Mouse (Mus musculus) limb, embryonic 13.5 days (tissue): Measurements from ENCODE around the gene Mprip. TPM values are rescaled to one million over a fixed set of nuclear protein-coding genes. Genes with fewer than 3 reads are reported as not detected.
"Not testable (repeated sequence)": the region's sequence is repeated elsewhere in the genome, so short reads cannot be mapped to it uniquely, and the experiment has no call there.

ENCODE experiments used
- ATAC-seq: fragments of 200-750 bp; cut with Nextera tagmentation; 2 replicates; pipeline ENCODE4 v1.8.0; 2017; ENCODE audit warnings: low read depth, moderate number of reproducible peaks, moderate TSS enrichment; ENCODE audit not compliant: low FRiP score
- H3K27ac ChIP-seq: fragments of 300-500 bp; sonication (generic); 2 replicates; pipeline ENCODE4 v1.5.1; 2015; ENCODE audit warnings: inconsistent platforms, mild to moderate bottlenecking, moderate library complexity
- H3K27me3 ChIP-seq: fragments of 300-500 bp; sonication (generic); 2 replicates; pipeline ENCODE4 v1.6.1; 2015; ENCODE audit warnings: mild to moderate bottlenecking, inconsistent platforms
- H3K36me3 ChIP-seq: fragments of 300-500 bp; sonication (generic); 2 replicates; pipeline ENCODE4 v1.6.1; 2015; ENCODE audit warnings: inconsistent platforms, mild to moderate bottlenecking, moderate library complexity
- H3K4me1 ChIP-seq: fragments of 300-500 bp; sonication (generic); 2 replicates; pipeline ENCODE4 v1.6.1; 2015; ENCODE audit warnings: inconsistent platforms
- H3K4me2 ChIP-seq: fragments of 300-500 bp; sonication (generic); replicated peaks from 2 replicates; pipeline ENCODE4 v1.6.1; 2015; ENCODE audit warnings: inconsistent platforms, mild to moderate bottlenecking, moderate library complexity
- H3K4me3 ChIP-seq: fragments of 300-500 bp; sonication (generic); 2 replicates; pipeline ENCODE4 v1.5.1; 2015; ENCODE audit warnings: moderate library complexity, mild to moderate bottlenecking, inconsistent platforms
- H3K9ac ChIP-seq: fragments of 300-500 bp; sonication (generic); 2 replicates; pipeline ENCODE4 v1.6.1; 2015; ENCODE audit warnings: mild to moderate bottlenecking, inconsistent platforms
- H3K9me3 ChIP-seq: fragments of 300-500 bp; sonication (generic); 2 replicates; pipeline ENCODE4 v1.6.1; 2016; ENCODE audit warnings: inconsistent platforms
- WGBS: fragments of 180-500 bp; shearing (Covaris S2); methylation state at CpG from one replicate; pipeline ENCODE4 v1.1.7; 2015; 5-methylcytosine and 5-hydroxymethylcytosine counted together
- polyA plus RNA-seq: library from polyadenylated mRNA; unstranded; fragments of >200 nt; fragmentation: Nextera tagmentation; extraction: Ambion mirVana; gene quantifications from 2 replicates; pipeline ENCODE4 v1.2.1, GENCODE M21; 2015

Gene Mprip
- polyA plus RNA-seq, 1 experiment from 2014 or later: 40.7 TPM

DNA sequence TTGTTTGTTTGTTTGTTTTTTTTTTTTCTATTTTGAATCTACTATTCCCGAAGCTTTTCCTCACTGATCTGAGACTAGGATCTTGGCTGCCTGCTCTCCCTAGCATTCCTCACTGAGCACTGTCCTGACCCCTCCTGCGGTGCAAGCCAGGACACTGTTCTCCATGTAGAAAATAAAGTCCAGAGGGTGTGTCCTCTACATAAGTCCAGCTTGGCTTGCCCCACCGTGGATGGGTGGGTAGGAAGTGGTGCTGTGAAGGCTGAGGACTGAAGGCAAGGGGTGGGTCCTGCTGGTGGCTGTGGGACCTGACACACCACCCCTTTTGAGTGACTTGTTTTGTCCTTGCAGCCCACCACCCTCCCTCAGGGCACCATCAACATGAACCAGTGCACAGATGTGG, 66.1 kb downstream of the Mprip start:
- no peaks in the 10 kb centered on the region for H3K9me3 ChIP-seq

DNA sequence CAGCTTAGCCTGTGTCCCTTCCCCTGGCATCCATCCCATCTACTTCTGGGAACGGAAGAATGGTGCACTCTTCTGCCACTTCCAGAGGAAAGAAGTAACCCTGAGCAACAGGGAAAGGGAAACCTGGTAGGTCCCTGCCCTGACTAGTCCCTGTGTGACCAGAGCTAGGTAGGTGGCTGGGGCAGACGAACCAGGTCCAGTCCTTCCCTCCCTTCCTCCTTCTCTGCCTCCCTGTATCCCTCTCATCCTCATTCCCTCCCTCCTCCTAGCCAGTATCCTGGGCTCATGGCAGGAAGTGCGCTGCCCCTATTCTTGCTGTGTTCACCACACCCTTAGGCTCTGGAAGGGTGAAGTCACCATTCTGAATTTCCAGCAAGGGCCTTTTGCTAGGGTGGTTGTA, 70.7 kb downstream of the Mprip start:
- 87% methylated on average over 3 of the region's 3 CpGs for WGBS
- Histone ChIP-seq H3K9ac (no peak overlapping the region), H3K4me2 (no peak overlapping the region), H3K4me3 (no peak overlapping the region), H3K36me3 (peaks cover 80% of the 10 kb centered on the region), H3K4me1 (no peaks in the 10 kb centered on the region), H3K27me3 (no peaks in the 10 kb centered on the region), H3K27ac (no peak overlapping the region), H3K9me3 (no peaks in the 10 kb centered on the region)
- no peak for ATAC-seq

More for the DNA sequence above, 66.1 kb downstream of the Mprip start:
- ATAC-seq: no peak
- H3K27me3 ChIP-seq: no peaks in the 10 kb centered on the region
- H3K4me1 ChIP-seq: no peaks in the 10 kb centered on the region
- no peak overlapping the region for H3K27ac ChIP-seq
- no peak overlapping the region for H3K4me3 ChIP-seq
- H3K9ac ChIP-seq: no peak overlapping the region
- peaks cover 48% of the 10 kb centered on the region for H3K36me3 ChIP-seq
- WGBS: 89% methylated on average over 3 of the region's 3 CpGs
- H3K4me2 ChIP-seq: no peak overlapping the region

DNA sequence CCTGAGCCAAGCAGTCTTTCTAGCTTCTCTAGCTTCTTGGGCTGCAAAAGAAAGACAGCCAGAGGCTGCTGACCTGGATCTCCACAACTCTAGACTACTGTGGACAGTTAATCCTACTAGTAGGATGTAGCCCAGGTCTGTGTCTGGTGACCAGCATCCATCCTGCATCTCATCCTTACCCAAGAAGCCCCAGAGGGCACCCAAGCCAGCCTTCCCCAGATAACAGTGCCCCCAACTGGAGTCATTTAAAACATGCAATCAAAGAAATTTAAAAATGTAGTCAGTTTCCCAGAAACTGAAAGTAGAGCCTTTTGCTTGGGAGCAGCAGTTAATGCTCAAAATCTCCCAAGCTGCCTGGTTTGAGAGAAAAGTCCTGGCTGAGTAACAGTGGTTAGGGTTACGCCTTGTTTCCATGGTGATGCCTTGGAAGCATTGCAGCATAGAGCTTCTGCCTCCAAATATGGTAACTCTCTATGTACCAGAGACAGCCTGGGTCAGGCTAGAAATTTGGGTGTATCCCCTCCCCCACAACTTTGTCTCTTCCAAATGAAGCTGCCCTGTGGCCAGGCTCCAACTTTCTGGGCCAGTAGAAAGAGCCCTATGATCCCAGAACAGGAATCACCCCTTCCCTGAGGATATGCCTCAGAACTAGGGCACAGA, 71.4 kb downstream of the Mprip start:
- 91% methylated on average over 1 of the region's 1 CpGs for WGBS
- H3K4me1 ChIP-seq: no peaks in the 10 kb centered on the region
- H3K9me3 ChIP-seq: no peaks in the 10 kb centered on the region
- H3K27me3 ChIP-seq: no peaks in the 10 kb centered on the region
- H3K4me3 ChIP-seq: no peak overlapping the region
- ATAC-seq: no peak
- no peak overlapping the region for H3K4me2 ChIP-seq
- no peak overlapping the region for H3K27ac ChIP-seq
- H3K9ac ChIP-seq: no peak overlapping the region
- peaks cover 83% of the 10 kb centered on the region for H3K36me3 ChIP-seq

DNA sequence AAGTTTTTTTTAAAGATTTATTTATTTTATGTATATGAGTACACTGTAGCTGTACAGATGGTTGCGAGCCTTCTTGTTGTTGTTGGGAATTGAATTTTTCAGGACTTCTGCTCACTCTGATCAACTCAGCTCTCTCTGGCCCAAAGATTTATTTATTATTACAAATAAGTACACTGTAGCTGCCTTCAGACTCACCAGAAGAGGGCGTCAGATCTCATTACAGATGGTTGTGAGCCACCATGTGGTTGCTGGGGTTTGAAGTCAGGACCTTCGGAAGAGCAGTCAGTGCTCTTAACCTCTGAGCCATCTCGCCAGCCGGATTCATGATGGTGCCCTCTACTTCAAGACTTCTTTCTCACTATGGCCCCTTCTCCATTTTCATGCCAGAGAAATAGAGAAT, 72.5 kb downstream of the Mprip start:
- not testable (repeated sequence) for H3K27me3 ChIP-seq, H3K9ac ChIP-seq, H3K4me3 ChIP-seq, H3K9me3 ChIP-seq, H3K4me1 ChIP-seq, ATAC-seq, H3K27ac ChIP-seq, H3K4me2 ChIP-seq
- 76% methylated on average over 5 of the region's 5 CpGs for WGBS
- peaks cover 84% of the 10 kb centered on the region for H3K36me3 ChIP-seq

DNA sequence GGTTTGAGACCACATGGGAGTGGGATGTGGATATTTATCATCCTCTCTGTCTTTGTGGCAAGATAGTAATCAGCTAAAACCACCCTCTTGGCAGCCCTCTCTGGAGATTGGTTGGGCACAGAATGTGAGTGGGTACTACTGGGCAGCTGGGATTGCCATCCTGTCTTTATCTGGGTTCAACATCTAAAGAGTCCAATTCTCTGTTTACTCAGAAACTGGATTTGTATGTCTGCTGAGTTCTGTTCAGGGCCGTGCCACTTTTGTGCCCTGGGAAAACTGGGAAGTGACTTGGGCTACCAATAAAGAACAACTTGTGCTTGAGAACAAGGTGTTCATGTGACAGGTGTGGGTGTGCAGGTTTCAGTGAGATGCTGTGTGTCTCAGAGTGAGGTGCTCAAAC, 73.2 kb downstream of the Mprip start:
- Histone ChIP-seq H3K4me2 (no peak overlapping the region), H3K9me3 (no peaks in the 10 kb centered on the region), H3K4me3 (no peak overlapping the region), H3K36me3 (peaks cover 84% of the 10 kb centered on the region), H3K9ac (no peak overlapping the region), H3K4me1 (no peaks in the 10 kb centered on the region), H3K27ac (no peak overlapping the region), H3K27me3 (no peaks in the 10 kb centered on the region)
- ATAC-seq: no peak
- 95% methylated on average over 1 of the region's 1 CpGs for WGBS

DNA sequence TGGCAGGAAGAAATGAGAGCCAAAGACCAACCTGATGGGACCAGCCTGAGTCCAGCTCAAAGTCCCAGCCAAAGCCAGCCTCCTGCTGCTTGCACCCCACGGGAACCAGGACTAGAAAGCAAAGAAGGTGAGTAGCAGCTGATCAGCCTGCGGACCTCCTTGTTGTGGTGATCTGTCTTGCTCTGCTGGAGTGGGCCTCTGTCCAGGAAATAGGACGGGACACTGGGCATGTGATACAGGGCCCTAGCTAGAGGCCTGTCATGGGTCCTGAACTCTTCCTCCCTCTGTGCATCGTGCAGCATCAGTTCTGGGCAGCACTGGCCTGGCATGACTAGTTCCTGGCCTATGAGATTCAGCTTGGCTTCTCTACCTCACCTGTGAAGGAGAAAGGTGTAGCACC, 74.8 kb downstream of the Mprip start:
- H3K9me3 ChIP-seq, H3K27ac ChIP-seq, ATAC-seq, H3K4me3 ChIP-seq, H3K4me1 ChIP-seq, H3K27me3 ChIP-seq, H3K9ac ChIP-seq, H3K4me2 ChIP-seq: not testable (repeated sequence)
- WGBS: 95% methylated on average over 4 of the region's 4 CpGs
- H3K36me3 ChIP-seq: peaks cover 85% of the 10 kb centered on the region

DNA sequence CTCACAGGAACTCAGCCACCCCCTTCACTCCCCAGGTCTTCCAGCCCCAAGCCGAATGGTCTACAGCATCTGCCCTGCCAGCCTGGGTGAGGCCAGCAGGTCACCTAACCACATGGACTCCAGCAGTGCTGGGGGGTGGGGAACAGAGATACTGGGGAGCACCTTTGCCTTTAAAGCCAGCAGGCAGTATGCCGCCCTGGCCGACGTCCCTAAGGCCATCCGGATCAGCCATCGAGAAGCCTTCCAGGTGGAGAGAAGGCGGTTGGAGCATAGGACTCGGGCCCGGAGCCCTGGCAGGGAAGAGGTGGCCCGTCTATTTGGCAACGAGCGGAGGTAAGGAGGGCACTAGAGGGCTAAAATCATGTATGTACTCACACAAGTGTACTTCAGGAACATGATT, 76.1 kb downstream of the Mprip start:
- no peak overlapping the region for H3K27ac ChIP-seq
- no peaks in the 10 kb centered on the region for H3K27me3 ChIP-seq
- 95% methylated on average over 12 of the region's 12 CpGs for WGBS
- no peak overlapping the region for H3K4me3 ChIP-seq
- no peak overlapping the region for H3K4me2 ChIP-seq
- H3K9me3 ChIP-seq: no peaks in the 10 kb centered on the region
- H3K9ac ChIP-seq: no peak overlapping the region
- H3K4me1 ChIP-seq: no peaks in the 10 kb centered on the region
- H3K36me3 ChIP-seq: peaks cover 85% of the 10 kb centered on the region
- no peak for ATAC-seq

DNA sequence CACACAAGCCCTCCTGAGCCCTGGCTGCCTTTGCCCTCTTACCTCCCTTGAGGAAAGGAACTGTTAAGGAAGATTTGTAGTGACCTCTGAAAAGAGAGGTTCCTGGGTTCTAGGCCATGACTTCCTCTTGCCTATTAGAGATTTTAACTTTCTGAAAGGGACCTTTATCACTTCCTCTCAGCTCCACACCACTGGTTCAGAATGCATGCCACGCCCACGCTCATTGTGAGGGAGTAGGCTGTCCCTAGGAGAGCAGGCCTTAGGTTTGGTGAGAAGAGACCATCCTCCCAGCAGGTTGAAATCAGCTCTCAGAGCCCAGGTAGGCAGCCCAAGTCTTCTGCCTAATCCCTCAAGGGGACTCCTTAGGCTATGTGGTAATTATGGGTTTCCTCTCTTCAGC, 78.9 kb downstream of the Mprip start:
- Histone ChIP-seq H3K36me3 (peaks cover 98% of the 10 kb centered on the region), H3K27me3 (no peaks in the 10 kb centered on the region), H3K9ac (no peak overlapping the region), H3K4me3 (no peak overlapping the region), H3K27ac (no peak overlapping the region), H3K9me3 (no peaks in the 10 kb centered on the region), H3K4me1 (no peaks in the 10 kb centered on the region), H3K4me2 (no peak overlapping the region)
- ATAC-seq: no peak
- WGBS: 93% methylated on average over 2 of the region's 2 CpGs

DNA sequence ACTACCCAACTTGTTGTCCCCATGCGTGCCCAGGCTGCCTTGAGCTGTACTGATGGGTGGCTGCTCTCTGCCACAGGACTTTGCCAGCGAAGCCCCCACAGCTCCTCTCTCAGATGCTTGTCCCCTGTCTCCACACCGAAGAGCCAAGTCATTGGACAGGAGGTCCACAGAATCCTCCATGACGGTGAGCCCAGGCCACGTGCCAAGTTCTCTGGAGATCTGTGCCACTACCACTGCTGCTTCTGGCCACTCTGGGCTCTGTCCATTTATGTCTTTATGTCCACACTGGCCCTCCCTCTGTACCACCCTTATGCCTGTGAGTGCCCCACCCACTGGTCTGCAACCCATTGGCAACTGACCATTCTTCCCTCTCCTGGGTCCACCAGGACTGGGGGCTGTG, 80.8 kb downstream of the Mprip start:
- 98% methylated on average over 5 of the region's 5 CpGs for WGBS
- Histone ChIP-seq H3K36me3 (peaks cover 90% of the 10 kb centered on the region), H3K4me2 (no peak overlapping the region), H3K27ac (no peak overlapping the region), H3K4me3 (no peak overlapping the region), H3K27me3 (no peaks in the 10 kb centered on the region), H3K9me3 (no peaks in the 10 kb centered on the region), H3K4me1 (no peaks in the 10 kb centered on the region), H3K9ac (no peak overlapping the region)
- ATAC-seq: no peak

DNA sequence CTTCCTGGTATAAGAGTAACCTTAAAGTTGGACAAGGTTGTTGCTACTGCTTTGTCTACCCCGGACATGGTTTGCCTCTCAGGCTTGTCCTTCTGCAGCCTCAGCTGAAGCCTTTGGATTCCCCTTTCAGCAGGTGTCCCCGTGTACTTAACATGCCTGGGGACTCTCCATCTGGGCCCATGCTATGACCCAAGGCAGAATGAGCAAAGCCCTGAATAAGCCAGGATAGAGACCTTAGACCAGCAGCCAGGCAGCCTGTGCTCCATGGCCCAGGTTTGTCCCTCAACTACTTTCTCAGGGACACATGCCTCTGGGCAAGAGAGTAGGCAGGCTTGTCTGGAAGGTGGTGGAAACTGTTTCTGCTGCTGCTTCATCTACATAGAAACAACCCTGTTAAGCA, 82.2 kb downstream of the Mprip start:
- no peak overlapping the region for H3K9ac ChIP-seq
- whole genome bisulfite sequencing: 88% methylated on average over 2 of the region's 2 CpGs
- H3K36me3 ChIP-seq: peaks cover 80% of the 10 kb centered on the region

DNA sequence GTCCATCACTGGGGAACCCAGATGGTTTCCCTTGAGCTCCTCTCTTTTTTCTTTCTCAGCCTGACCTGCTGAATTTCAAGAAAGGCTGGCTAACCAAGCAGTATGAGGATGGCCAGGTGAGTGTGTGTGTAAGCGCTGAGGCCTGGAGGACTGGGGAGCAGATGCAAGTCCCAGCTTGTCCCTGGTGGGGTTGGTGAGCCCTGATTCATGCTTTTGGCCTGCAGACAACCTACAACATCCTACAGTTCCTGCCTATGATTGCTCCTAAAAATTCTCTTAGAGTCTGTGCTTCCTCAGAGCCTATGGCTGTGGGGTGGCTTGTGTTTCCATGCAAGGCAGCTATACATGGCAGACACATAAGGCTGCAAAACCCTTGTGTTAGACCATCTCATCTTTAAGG, 82.6 kb downstream of the Mprip start:
- Histone ChIP-seq H3K4me1 (no peaks in the 10 kb centered on the region), H3K9me3 (no peaks in the 10 kb centered on the region), H3K27ac (no peak overlapping the region; the same call in 1 of the 2 replicates), H3K4me3 (no peak overlapping the region), H3K36me3 (peaks cover 80% of the 10 kb centered on the region), H3K4me2 (no peak overlapping the region), H3K9ac (no peak overlapping the region), H3K27me3 (no peaks in the 10 kb centered on the region)
- 83% methylated on average over 1 of the region's 1 CpGs for WGBS
- no peak for ATAC-seq

More for the DNA sequence above, 82.2 kb downstream of the Mprip start:
- H3K4me2 ChIP-seq: no peak overlapping the region
- H3K4me1 ChIP-seq: no peaks in the 10 kb centered on the region
- H3K4me3 ChIP-seq: no peak overlapping the region
- ATAC-seq: no peak
- H3K9me3 ChIP-seq: no peaks in the 10 kb centered on the region
- no peak overlapping the region; the same call in 1 of the 2 replicates for H3K27ac ChIP-seq
- no peaks in the 10 kb centered on the region for H3K27me3 ChIP-seq

DNA sequence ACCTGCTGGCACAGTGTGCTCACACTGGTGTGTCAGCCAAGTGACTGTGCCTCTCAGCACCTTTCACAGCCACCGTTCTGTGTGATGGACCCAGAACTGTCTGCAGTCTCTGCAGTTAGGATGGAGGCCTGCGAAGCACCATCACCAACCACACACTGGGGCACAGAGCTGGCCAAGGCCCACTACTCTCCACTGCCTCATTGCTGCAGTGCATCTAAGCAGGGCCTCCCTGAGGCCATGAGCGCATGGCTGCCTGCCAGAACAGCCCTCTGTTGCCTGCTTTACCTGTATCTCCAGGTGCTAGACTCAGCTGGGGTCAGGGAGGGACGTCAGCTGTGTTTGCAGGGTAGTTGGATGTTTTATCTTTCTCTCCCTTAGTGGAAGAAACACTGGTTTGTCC, 83.3 kb downstream of the Mprip start:
- no peaks in the 10 kb centered on the region for H3K27me3 ChIP-seq
- H3K4me3 ChIP-seq: no peak overlapping the region
- H3K27ac ChIP-seq: no peak overlapping the region
- H3K36me3 ChIP-seq: peaks cover 80% of the 10 kb centered on the region
- no peak overlapping the region for H3K4me2 ChIP-seq
- no peak for ATAC-seq
- no peaks in the 10 kb centered on the region for H3K4me1 ChIP-seq
- 92% methylated on average over 4 of the region's 4 CpGs for WGBS
- no peaks in the 10 kb centered on the region for H3K9me3 ChIP-seq
- no peak overlapping the region for H3K9ac ChIP-seq

DNA sequence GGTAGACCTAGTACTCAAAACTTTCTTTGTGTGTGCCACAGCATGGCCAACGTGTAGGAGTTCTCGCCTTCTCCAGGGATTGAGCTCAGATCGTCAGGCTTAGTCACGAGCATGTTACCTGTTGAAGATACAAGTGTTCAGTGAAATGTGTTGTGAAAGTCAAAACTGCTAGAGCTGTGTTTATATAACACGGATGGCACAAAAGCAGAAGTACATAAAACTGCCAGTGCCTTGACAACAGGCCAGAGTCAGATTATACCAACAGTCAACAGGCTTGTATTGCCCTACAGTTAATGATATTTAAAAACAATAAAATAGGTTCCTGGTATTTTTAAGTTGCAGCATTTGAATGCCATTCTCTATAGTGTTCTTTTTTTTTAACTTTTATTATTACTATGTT, 84.7 kb downstream of the Mprip start:
- Histone ChIP-seq H3K4me3 (no peak overlapping the region), H3K4me1 (no peaks in the 10 kb centered on the region), H3K9ac (no peak overlapping the region), H3K4me2 (no peak overlapping the region), H3K36me3 (peaks cover 80% of the 10 kb centered on the region), H3K9me3 (no peaks in the 10 kb centered on the region), H3K27ac (no peak overlapping the region), H3K27me3 (no peaks in the 10 kb centered on the region)
- WGBS: 91% methylated on average over 5 of the region's 5 CpGs
- ATAC-seq: no peak
